Mouse (Mus musculus) T-cell, adult 66 days (primary cell): Measurements from ENCODE around the gene Pkd2. TPM values are rescaled to one million over a fixed set of nuclear protein-coding genes. Genes with fewer than 3 reads are reported as not detected.

Experiments used
- total RNA-seq, 2 experiments: library from RNA; stranded (reverse); gene quantifications; 3 replicates in 1 of 2; 4 replicates in 1 of 2; pipeline ENCODE4 v1.2.4; 2023

The Pkd2 gene
- not detected for total RNA-seq

GRCm38 (mm10) chr5:104458832-104459705 is at the start of gene Pkd2:
TSS of gene Pkd2 (plus strand) at chr5:104459450.

GRCm38 (mm10) chr5:104434835-104435301 is 24.4 kb upstream of the Pkd2 start, which contains the start of gene Spp1:
TSS of gene Spp1 (plus strand) at chr5:104435118.

GRCm38 (mm10) chr5:104508195-104508891 is 49.1 kb downstream of the Pkd2 start, which contains the start of gene BC005561:
TSS of gene BC005561 (plus strand) at chr5:104508352.

Other genes starting within 250 kb of the Pkd2 start
- not detected for gene Ibsp, start 160.3 kb upstream of the Pkd2 start, total RNA-seq
- not detected for gene Mepe, start 134.1 kb upstream of the Pkd2 start, total RNA-seq
- 1 to 10 TPM in 1 of 2 experiments, not detected in 1; 1.4 TPM for gene Spp1, start 24.3 kb upstream of the Pkd2 start, total RNA-seq
- gene BC005561, start 48.9 kb downstream of the Pkd2 start, total RNA-seq, result 10 to 100 TPM; 13.2 to 13.8 TPM